Mouse (Mus musculus) heart, postnatal 0 days (tissue): ENCODE measurements around the gene Efna4.

Source experiments
- CTCF ChIP-seq: IDR thresholded peaks from 2 replicates; pipeline ENCODE4 v1.5.1; 2016; ENCODE audit warnings: antibody characterized with exemption, control low read depth, low read depth
- EP300 ChIP-seq: IDR thresholded peaks from 2 replicates; pipeline ENCODE4 v1.6.1; 2016; ENCODE audit warnings: antibody characterized with exemption, low read depth

DNA sequence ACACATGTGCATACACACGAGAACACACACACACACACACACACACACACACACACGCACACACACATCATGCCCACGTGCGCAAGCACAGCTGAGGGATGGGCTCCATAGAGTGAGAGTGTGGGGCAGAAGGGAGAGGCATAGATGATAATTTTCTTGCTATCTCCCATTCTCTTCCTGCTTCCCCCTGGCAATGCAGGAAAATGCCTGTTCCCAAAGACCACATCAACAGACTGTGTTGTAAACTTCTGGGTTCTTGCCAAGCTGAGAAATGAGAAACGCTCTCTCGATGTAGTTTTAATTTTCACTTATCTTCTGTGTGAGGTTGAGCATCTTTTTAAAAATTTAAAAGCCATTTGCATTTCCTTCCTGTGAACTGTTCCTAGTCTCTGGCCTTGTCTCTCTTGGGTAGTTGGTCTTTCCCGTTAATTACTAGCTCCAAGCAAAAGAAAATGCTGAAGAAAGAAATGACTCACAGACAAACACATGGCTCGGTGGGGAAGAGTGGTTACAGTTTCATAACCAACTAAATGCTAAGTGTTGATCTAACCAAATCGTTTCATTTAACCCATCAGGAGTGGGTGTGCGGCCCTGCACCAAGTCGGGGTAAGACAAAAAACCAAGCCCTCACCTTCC is 40.9 kb downstream of the Efna4 start:
- TF ChIP-seq CTCF (no peak), EP300 (no peak)
